Mouse (Mus musculus): ENCODE results near the gene Itpkc.
A peak's percentile ranks its signal among the peaks of the same experiment; 100 is the strongest.

The Itpkc gene

GRCm38 (mm10) chr7:27162780-27163449 lies 65.5 kb downstream of the Itpkc start:
- no peak for DNase-seq

GRCm38 (mm10) chr7:27161744-27162143 lies 66.7 kb downstream of the Itpkc start:
- peak; percentile 13 for DNase-seq

- DNase-seq = peak; percentile 6
These were observed 67.5 kb downstream of the Itpkc start for GRCm38 (mm10) chr7:27160921-27161320.

GRCm38 (mm10) chr7:27159882-27160281 lies 68.6 kb downstream of the Itpkc start:
- peak; percentile 83 for DNase-seq

GRCm38 (mm10) chr7:27159256-27159655 lies 69.2 kb downstream of the Itpkc start:
- peak; percentile 16 for DNase-seq

GRCm38 (mm10) chr7:27158171-27158570 lies 70.3 kb downstream of the Itpkc start:
- DNase-seq = peak; percentile 6
